18 mouse cellular contexts compared by ENCODE assay signal in genomic region chr1:66939668-66940400, GRCm38 (mm10). TPM values are rescaled to one million over a fixed set of nuclear protein-coding genes. Genes with fewer than 3 reads are reported as not detected.
DNase-seq lines count a peak whose midpoint lies in the region; ATAC-seq and TF ChIP-seq lines count a peak whose summit lies in the region.
"Had no signal": no experiment of that assay in that cellular context is flagged by ENCODE, and none has a peak within 500 bp of the region (broad histone marks: within the 10 kb centered on the region; RNA-seq: fewer than 3 reads in every experiment).

No protein-coding gene starts in this region.

- H3K4me2 ChIP-seq in embryonic facial prominence, embryonic 14.5 days (ENCODE audit: low read depth, low read length), result no peak overlapping the region
- H3K4me2 ChIP-seq in stomach, embryonic 15.5 days, result no peak overlapping the region
- no peak overlapping the region for H3K4me2 ChIP-seq in stomach, postnatal 0 days (replicated peaks; ENCODE audit: low read depth)
- peak overlapping the region; percentile 26; the same call in 1 of the 2 replicates for H3K4me2 ChIP-seq in intestine, embryonic 15.5 days (replicated peaks)
- H3K4me2 ChIP-seq: lung, embryonic 14.5 days had no signal

- 66% methylated on average over 12 of the region's 12 CpGs for WGBS in embryonic facial prominence, embryonic 14.5 days
- 71% methylated on average over 12 of the region's 12 CpGs for WGBS in embryonic facial prominence, embryonic 10.5 days
- 59% methylated on average over 12 of the region's 12 CpGs for WGBS in stomach, embryonic 15.5 days
- 53% methylated on average over 12 of the region's 12 CpGs for WGBS in stomach, postnatal 0 days
- 53% methylated on average over 12 of the region's 12 CpGs for WGBS in intestine, embryonic 15.5 days

- TF ChIP-seq CTCF in stomach, postnatal 0 days (IDR thresholded peaks at IDR 0.05; ENCODE audit: low read depth), result no peak

- H3K4me3 ChIP-seq in embryonic facial prominence, embryonic 14.5 days (ENCODE audit: low read depth, low read length), result no peak overlapping the region
- H3K4me3 ChIP-seq in embryonic facial prominence, embryonic 10.5 days, result no peak overlapping the region
- no peak overlapping the region for H3K4me3 ChIP-seq in stomach, embryonic 15.5 days (replicated peaks)
- no peak overlapping the region for H3K4me3 ChIP-seq in stomach, postnatal 0 days (ENCODE audit: low read depth, low read length)
- no peak overlapping the region for H3K4me3 ChIP-seq in intestine, embryonic 15.5 days (replicated peaks)
- H3K4me3 ChIP-seq: erythroblast, embryonic 14.5 days; left cerebral cortex, adult 2 months had no signal

- no peak overlapping the region for H3K9ac ChIP-seq in embryonic facial prominence, embryonic 14.5 days (ENCODE audit: low read depth, low read length)
- no peak overlapping the region for H3K9ac ChIP-seq in stomach, embryonic 15.5 days
- no peak overlapping the region for H3K9ac ChIP-seq in stomach, postnatal 0 days (ENCODE audit: low read length)
- no peak overlapping the region for H3K9ac ChIP-seq in intestine, embryonic 15.5 days
- H3K9ac ChIP-seq: lung, embryonic 14.5 days had no signal

- H3K9me3 ChIP-seq in embryonic facial prominence, embryonic 14.5 days (ENCODE audit: control insufficient read depth, low read length), result no peaks in the 10 kb centered on the region
- H3K9me3 ChIP-seq in embryonic facial prominence, embryonic 10.5 days, result no peaks in the 10 kb centered on the region
- no peaks in the 10 kb centered on the region for H3K9me3 ChIP-seq in stomach, embryonic 15.5 days
- no peaks in the 10 kb centered on the region for H3K9me3 ChIP-seq in stomach, postnatal 0 days (ENCODE audit: control insufficient read depth, low read length)
- H3K9me3 ChIP-seq in intestine, embryonic 15.5 days, result no peaks in the 10 kb centered on the region

- no peak for TF ChIP-seq EP300 in stomach, postnatal 0 days (optimal IDR thresholded peaks at IDR 0.05)

- DNase-seq in embryonic facial prominence, embryonic 14.5 days (ENCODE audit: low spot score), result peak; percentile 30
- DNase-seq in embryonic facial prominence, embryonic 10.5 days (ENCODE audit: low spot score), result no peak
- DNase-seq in stomach, postnatal 0 days (ENCODE audit: low spot score), result no peak
- no peak for DNase-seq in cerebellum, postnatal 14 days
- DNase-seq in left cerebral cortex, adult 8-10 months (ENCODE audit: low spot score in 2 of 2), result no peak
- DNase-seq: adrenal gland, adult 2 months; cerebellum, adult 2 months; kidney, adult 8-10 months; lung, embryonic 14.5 days had no signal

- H3K27ac ChIP-seq in embryonic facial prominence, embryonic 14.5 days (replicated peaks; ENCODE audit: low read depth, low read length), result no peak overlapping the region
- H3K27ac ChIP-seq in embryonic facial prominence, embryonic 10.5 days (replicated peaks), result no peak overlapping the region
- no peak overlapping the region; the same call in 1 of the 2 replicates for H3K27ac ChIP-seq in stomach, embryonic 15.5 days
- no peak overlapping the region for H3K27ac ChIP-seq in stomach, postnatal 0 days (replicated peaks)
- peak overlapping the region; percentile 55 for H3K27ac ChIP-seq in intestine, embryonic 15.5 days
- H3K27ac ChIP-seq: left cerebral cortex, adult 2 months had no signal

- no peaks in the 10 kb centered on the region for H3K36me3 ChIP-seq in embryonic facial prominence, embryonic 14.5 days (ENCODE audit: control insufficient read depth, insufficient read depth, low read length)
- no peaks in the 10 kb centered on the region for H3K36me3 ChIP-seq in embryonic facial prominence, embryonic 10.5 days (replicated peaks)
- no peaks in the 10 kb centered on the region for H3K36me3 ChIP-seq in stomach, embryonic 15.5 days
- no peaks in the 10 kb centered on the region for H3K36me3 ChIP-seq in stomach, postnatal 0 days (ENCODE audit: control insufficient read depth, insufficient read depth, low read length)
- no peaks in the 10 kb centered on the region for H3K36me3 ChIP-seq in intestine, embryonic 15.5 days

- H3K4me1 ChIP-seq in embryonic facial prominence, embryonic 14.5 days (ENCODE audit: control insufficient read depth, insufficient read depth, low read length), result no peaks in the 10 kb centered on the region
- H3K4me1 ChIP-seq in embryonic facial prominence, embryonic 10.5 days, result peaks cover 9% of the 10 kb centered on the region; the same call in 1 of the 2 replicates
- no peaks in the 10 kb centered on the region for H3K4me1 ChIP-seq in stomach, embryonic 15.5 days
- H3K4me1 ChIP-seq in stomach, postnatal 0 days (replicated peaks; ENCODE audit: control insufficient read depth, insufficient read depth), result no peaks in the 10 kb centered on the region
- H3K4me1 ChIP-seq in intestine, embryonic 15.5 days (replicated peaks), result no peaks in the 10 kb centered on the region

- no peaks in the 10 kb centered on the region for H3K27me3 ChIP-seq in embryonic facial prominence, embryonic 14.5 days (replicated peaks; ENCODE audit: control insufficient read depth, insufficient read depth, low read length)
- H3K27me3 ChIP-seq in embryonic facial prominence, embryonic 10.5 days (replicated peaks; ENCODE audit: low read depth, poor library complexity, severe bottlenecking), result no peaks in the 10 kb centered on the region
- no peaks in the 10 kb centered on the region for H3K27me3 ChIP-seq in stomach, embryonic 15.5 days (replicated peaks)
- no peaks in the 10 kb centered on the region for H3K27me3 ChIP-seq in stomach, postnatal 0 days (ENCODE audit: control insufficient read depth, insufficient read depth, low read length)
- no peaks in the 10 kb centered on the region for H3K27me3 ChIP-seq in intestine, embryonic 15.5 days (replicated peaks)

- ATAC-seq in embryonic facial prominence, embryonic 14.5 days (ENCODE audit: low read depth), result 0 out of 2 replicates have a peak, but pooled peaks have one; percentile 30
- 0 out of 2 replicates have a peak, but pooled peaks have one; percentile 4 for ATAC-seq in stomach, embryonic 15.5 days (ENCODE audit: insufficient read depth, low FRiP score, low read depth)
- no peak for ATAC-seq in stomach, postnatal 0 days (ENCODE audit: low FRiP score, low TSS enrichment)
- ATAC-seq in intestine, embryonic 15.5 days, result peak; percentile 85
- no peak for ATAC-seq in monocyte, adult 5-6 weeks (replicated peaks; ENCODE audit: insufficient number of reproducible peaks, low FRiP score, low TSS enrichment, poor library complexity, severe bottlenecking)
- ATAC-seq: Patski had no signal

RNA-seq across cellular contexts. Expression of gene Myl1, which starts 5.4 kb away (rescaled TPM):
- 1,165 and 1,732 TPM in 2 replicates for polyA plus RNA-seq in embryonic facial prominence, embryonic 14.5 days (2014; fragmentation: Nextera tagmentation; extraction: Ambion mirVana)
- polyA plus RNA-seq in embryonic facial prominence, embryonic 10.5 days (2016; fragmentation: Nextera tagmentation; extraction: Ambion mirVana), result 0.54 and 1.3 TPM in 2 replicates
- 13.4 and 26.5 TPM in 2 replicates for polyA plus RNA-seq in stomach, embryonic 15.5 days (2015; fragmentation: Nextera tagmentation; extraction: Ambion mirVana)
- polyA plus RNA-seq in stomach, postnatal 0 days (2015; fragmentation: Nextera tagmentation; extraction: Ambion mirVana), result 10.3 and 12.7 TPM in 2 replicates
- 9.3 and 18.1 TPM in 2 replicates for polyA plus RNA-seq in intestine, embryonic 15.5 days (2015; fragmentation: Nextera tagmentation; extraction: Ambion mirVana)
- total RNA-seq in left cerebral cortex, adult 8-10 months (2022), result 1 to 10 TPM in 3 of 4 experiments, not detected in 1; 1.8 to 8.0 (median 5.0) TPM
- total RNA-seq in monocyte, adult 5-6 weeks (2017), result not detected in 3 replicates
- total RNA-seq: megakaryocyte, adult 5-6 weeks; neutrophil, adult 5-6 weeks had no signal
- polyA plus RNA-seq: erythroblast, embryonic 14.5 days; liver, adult 2 months; Patski had no signal

Comparison
In these comparisons a context has a peak if more than half of its experiments do, and no peak if none do; other contexts are left out.
1. ATAC-seq: peak in embryonic facial prominence, embryonic 14.5 days (single experiment), stomach, embryonic 15.5 days (single experiment) and intestine, embryonic 15.5 days (single experiment); none in stomach, postnatal 0 days (single experiment) and monocyte, adult 5-6 weeks (single experiment).
2. RNA of gene Myl1, which starts 5.4 kb away (polyA plus RNA-seq): 1,165 to 1,732 TPM in embryonic facial prominence, embryonic 14.5 days; 9.3 to 18.1 TPM in intestine, embryonic 15.5 days, 13.4 to 26.5 TPM in stomach, embryonic 15.5 days, 10.3 to 12.7 TPM in stomach, postnatal 0 days and 0.54 to 1.3 TPM in embryonic facial prominence, embryonic 10.5 days; every median in the first group is over 10 times any median in the second.